Mouse (Mus musculus) C2C12 (cell line): ENCODE measurements around the gene Scn3b. TPM values are rescaled to one million over a fixed set of nuclear protein-coding genes. Genes with fewer than 3 reads are reported as not detected.

Experiments used
- H3K27me3 ChIP-seq: one replicate; pipeline ENCODE4 v1.6.1; 2011; ENCODE audit not compliant: control insufficient read depth, insufficient read depth, insufficient read length
- H3K36me3 ChIP-seq: one replicate; pipeline ENCODE4 v1.6.1; 2011; ENCODE audit not compliant: control insufficient read depth, insufficient read depth
- H3K4me3 ChIP-seq: one replicate; pipeline ENCODE4 v1.5.1; 2011; ENCODE audit warnings: mild to moderate bottlenecking, control low read depth; ENCODE audit not compliant: poor library complexity, insufficient read depth, severe bottlenecking
- H3K79me2 ChIP-seq: one replicate; pipeline ENCODE4 v1.6.1; 2011; ENCODE audit not compliant: control insufficient read depth, insufficient read depth
- H3K79me3 ChIP-seq: one replicate; pipeline ENCODE4 v1.6.1; 2011; ENCODE audit warnings: low read depth, control low read depth
- H3ac ChIP-seq: one replicate; pipeline ENCODE3; 2011; ENCODE audit warnings: low read depth; ENCODE audit not compliant: control insufficient read depth, insufficient read length
- CEBPB ChIP-seq: IDR thresholded peaks from one replicate; pipeline ENCODE4 v1.6.1; 2011; ENCODE audit warnings: low read depth, mild to moderate bottlenecking, control low read depth, moderate library complexity
- CTCF ChIP-seq: IDR thresholded peaks from one replicate; pipeline ENCODE4 v1.5.1; 2011; ENCODE audit not compliant: control insufficient read depth, insufficient read depth, insufficient read length
- FOSL1 ChIP-seq: IDR thresholded peaks from one replicate; pipeline ENCODE4 v1.8.0; 2011; ENCODE audit warnings: mild to moderate bottlenecking, low read length; ENCODE audit not compliant: poor library complexity, insufficient read depth, severe bottlenecking
- MAX ChIP-seq: IDR thresholded peaks from one replicate; pipeline ENCODE4 v1.6.1; 2011; ENCODE audit warnings: mild to moderate bottlenecking, control low read depth
- MYOD1 ChIP-seq: IDR thresholded peaks from one replicate; pipeline ENCODE4 v1.6.1; 2011; ENCODE audit warnings: low read depth; ENCODE audit not compliant: control insufficient read depth, insufficient read length
- MYOG ChIP-seq: IDR thresholded peaks from one replicate; pipeline ENCODE4 v1.6.1; 2011; ENCODE audit not compliant: control insufficient read depth, insufficient read length; ENCODE audit errors: extremely low read depth
- USF1 ChIP-seq: IDR thresholded peaks from one replicate; pipeline ENCODE4 v1.6.1; 2011; ENCODE audit warnings: low read depth, mild to moderate bottlenecking, control low read depth, moderate library complexity
- polyA plus RNA-seq: library from polyadenylated mRNA; unstranded; fragments of >200 nt; fragmentation: generic; extraction: Trizol; gene quantifications from one replicate; pipeline ENCODE4 v1.2.1, GENCODE M21; 2012; ENCODE audit warnings: missing spikeins

Scn3b gene
- polyA plus RNA-seq, 1 experiment = not detected

DNA sequence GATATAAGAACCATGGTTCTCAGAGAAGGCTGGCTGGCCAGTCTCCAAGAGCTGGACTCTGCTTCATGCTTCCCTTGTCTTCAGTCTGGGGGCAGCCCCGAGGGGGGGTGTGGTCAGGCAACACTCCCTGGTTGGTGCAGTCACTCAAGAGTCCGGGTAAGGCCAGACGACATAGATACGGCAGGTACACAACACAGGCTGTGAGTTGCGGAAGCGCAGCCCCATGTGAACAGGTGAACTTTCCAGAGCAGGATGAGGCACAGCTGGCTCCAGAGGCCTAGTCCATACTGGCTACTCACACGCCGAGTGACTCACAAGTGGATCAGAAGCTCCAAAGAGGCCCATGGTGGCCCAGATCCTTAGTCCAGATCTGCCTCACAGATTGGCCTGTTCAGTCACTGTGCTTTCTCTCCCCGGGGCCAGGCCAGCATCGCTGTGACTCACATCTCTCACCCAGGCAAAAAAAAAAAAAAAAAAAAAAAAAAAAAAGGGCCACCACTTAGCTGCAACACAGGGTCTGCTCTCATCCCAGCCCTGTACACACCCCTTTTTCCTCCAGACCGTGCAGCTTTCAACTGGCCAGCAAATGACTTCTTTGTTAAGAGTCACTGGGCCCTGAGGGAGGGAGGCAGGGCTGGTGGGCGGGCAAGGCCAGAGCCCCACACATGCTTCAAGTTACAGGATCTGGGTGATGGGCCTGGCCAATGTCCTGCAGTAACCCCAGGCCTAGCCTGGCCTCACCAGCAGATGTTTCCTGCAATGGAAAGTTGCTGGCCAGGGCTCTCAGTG is 52.1 kb downstream of the Scn3b start:
- TF ChIP-seq MYOD1 (peak; percentile 20), MAX (no peak)
- no peaks in the 10 kb centered on the region for H3K27me3 ChIP-seq
- no peaks in the 10 kb centered on the region for H3K36me3 ChIP-seq
- no peaks in the 10 kb centered on the region for H3K79me3 ChIP-seq
- no peak overlapping the region for H3K4me3 ChIP-seq
- no peak overlapping the region for H3ac ChIP-seq
- no peaks in the 10 kb centered on the region for H3K79me2 ChIP-seq

DNA sequence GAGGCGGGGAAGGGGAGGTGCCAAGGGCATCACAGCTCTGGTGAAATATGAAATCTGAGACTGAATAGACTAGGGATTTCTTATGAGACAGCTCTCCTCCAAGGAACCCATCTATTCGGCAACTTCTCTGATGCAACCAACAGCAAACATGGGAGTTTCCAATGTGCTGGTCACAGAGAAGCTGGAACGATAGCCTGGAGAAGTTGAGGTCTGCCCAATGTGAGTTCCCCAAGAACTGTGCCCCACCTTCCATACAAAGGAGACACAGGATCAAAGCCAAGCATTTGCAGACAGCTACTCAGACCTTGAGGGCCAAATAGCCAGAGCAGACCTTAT is 52.6 kb downstream of the Scn3b start:
- peak; percentile 33 for TF ChIP-seq CEBPB
- TF ChIP-seq MAX = no peak
- Histone ChIP-seq H3K79me3 (no peaks in the 10 kb centered on the region), H3K27me3 (no peaks in the 10 kb centered on the region), H3K36me3 (no peaks in the 10 kb centered on the region), H3K79me2 (no peaks in the 10 kb centered on the region), H3K4me3 (no peak overlapping the region), H3ac (no peak overlapping the region)

DNA sequence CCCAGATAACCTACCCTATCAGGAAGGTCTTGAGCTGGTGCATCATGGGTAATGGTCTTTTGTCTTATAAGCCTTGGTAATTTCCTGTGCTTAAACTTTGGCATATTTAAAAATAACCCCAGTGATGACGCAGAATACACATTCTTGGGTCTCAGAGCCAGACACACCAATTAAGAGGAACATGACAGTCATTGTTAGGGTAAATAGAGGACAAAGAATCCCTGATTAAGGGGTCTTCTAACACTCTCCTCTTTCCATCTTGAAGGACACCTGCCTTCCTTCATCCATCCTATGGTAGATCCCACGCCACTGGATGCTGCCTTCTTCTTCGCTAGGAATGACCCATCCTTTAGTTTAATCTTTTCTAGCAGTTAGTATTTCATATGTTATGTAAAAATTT is 53.4 kb downstream of the Scn3b start:
- no peaks in the 10 kb centered on the region for H3K36me3 ChIP-seq

DNA sequence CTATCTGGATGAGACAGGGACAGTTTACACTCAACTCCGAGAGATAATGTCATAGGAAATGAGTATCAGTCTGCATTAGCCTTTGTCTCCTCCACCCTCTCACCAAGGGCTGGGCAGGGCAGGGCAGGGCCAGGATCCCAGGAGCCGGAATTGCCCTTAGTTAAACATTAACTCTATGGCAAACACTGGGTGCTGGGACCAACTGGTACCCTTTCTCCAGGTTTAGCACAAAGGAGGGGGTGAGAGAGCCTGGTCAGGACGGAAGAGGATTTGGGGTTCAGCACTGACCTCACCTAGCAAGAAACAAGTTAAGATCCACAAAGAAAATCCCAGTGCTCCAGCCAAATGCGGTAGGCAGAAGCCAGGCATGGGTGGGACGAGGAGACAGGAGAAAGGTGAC is 54.2 kb downstream of the Scn3b start:
- Histone ChIP-seq H3K27me3 (no peaks in the 10 kb centered on the region), H3ac (no peak overlapping the region), H3K79me3 (no peaks in the 10 kb centered on the region), H3K4me3 (no peak overlapping the region), H3K36me3 (no peaks in the 10 kb centered on the region), H3K79me2 (no peaks in the 10 kb centered on the region)
- no peak for TF ChIP-seq FOSL1
- TF ChIP-seq CTCF = no peak
- no peak for TF ChIP-seq USF1
- TF ChIP-seq MAX = no peak
- no peak for TF ChIP-seq CEBPB
- TF ChIP-seq MYOD1 = no peak
- TF ChIP-seq MYOG = no peak

More for the DNA sequence above, 53.4 kb downstream of the Scn3b start:
- Histone ChIP-seq H3K27me3 (no peaks in the 10 kb centered on the region), H3K79me2 (no peaks in the 10 kb centered on the region), H3K79me3 (no peaks in the 10 kb centered on the region), H3K4me3 (no peak overlapping the region), H3ac (no peak overlapping the region)
- TF ChIP-seq MYOG = no peak
- TF ChIP-seq USF1 = no peak
- no peak for TF ChIP-seq MAX
- TF ChIP-seq FOSL1 = no peak
- TF ChIP-seq CEBPB = no peak
- no peak for TF ChIP-seq CTCF
- TF ChIP-seq MYOD1 = no peak

DNA sequence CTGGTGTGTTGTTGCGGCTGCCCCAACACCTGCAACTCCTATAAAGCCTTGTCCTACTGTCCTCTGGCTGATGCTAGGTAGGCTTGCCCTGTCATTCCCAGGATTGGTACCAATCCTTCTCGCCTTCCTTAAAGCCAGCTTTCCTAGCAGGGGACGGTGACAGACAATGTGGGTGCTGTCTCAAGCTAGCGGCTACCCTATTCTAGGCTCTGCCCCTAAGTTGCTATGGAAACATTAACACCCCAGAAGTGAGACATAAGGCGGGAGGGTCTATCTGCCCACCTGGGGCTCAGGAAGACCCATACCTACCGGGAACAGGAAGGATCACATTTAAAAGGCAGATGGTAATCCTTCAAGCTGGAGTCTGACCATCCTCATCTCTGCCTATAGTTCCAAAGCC is 54.8 kb downstream of the Scn3b start:
- no peaks in the 10 kb centered on the region for H3K79me2 ChIP-seq
- no peaks in the 10 kb centered on the region for H3K79me3 ChIP-seq
- no peaks in the 10 kb centered on the region for H3K36me3 ChIP-seq
- H3K27me3 ChIP-seq = no peaks in the 10 kb centered on the region
- H3K4me3 ChIP-seq = no peak overlapping the region
- no peak overlapping the region for H3ac ChIP-seq
- TF ChIP-seq CTCF (no peak), MYOD1 (no peak), MYOG (no peak), FOSL1 (no peak), USF1 (no peak), MAX (no peak), CEBPB (no peak)

DNA sequence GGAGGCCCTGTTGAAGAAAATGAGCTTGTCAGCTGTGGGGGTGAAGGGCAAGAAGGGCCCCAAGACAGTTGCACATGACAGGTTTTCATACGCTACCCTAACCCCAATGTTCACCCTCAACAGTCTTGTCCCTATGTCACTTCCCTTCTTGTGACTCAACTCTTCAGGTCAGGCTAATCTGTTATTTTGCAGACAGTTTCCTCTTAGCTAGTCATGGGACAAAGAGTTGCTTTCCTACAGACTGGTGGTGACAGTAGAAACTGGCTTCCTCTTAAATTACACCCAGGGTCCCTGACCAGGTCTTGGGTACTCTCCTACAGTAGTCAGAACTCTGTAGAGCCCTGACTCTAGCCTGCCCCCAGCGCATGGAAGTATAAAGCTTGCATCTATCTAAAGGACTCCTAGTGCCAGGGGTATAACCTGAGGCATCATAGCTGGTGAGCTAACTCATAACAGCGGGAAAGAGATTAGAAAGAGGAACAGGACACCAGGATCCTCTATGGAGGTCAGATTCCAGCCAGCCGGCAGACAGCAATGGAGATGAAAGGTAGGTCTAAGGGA is 55.3 kb downstream of the Scn3b start:
- Histone ChIP-seq H3K36me3 (no peaks in the 10 kb centered on the region), H3ac (no peak overlapping the region), H3K27me3 (no peaks in the 10 kb centered on the region)

More for the DNA sequence above, 55.3 kb downstream of the Scn3b start:
- Histone ChIP-seq H3K79me3 (no peaks in the 10 kb centered on the region), H3K79me2 (no peaks in the 10 kb centered on the region), H3K4me3 (no peak overlapping the region)
- no peak for TF ChIP-seq USF1
- no peak for TF ChIP-seq CTCF
- no peak for TF ChIP-seq MAX
- TF ChIP-seq MYOD1 = no peak
- TF ChIP-seq FOSL1 = no peak
- no peak for TF ChIP-seq MYOG
- no peak for TF ChIP-seq CEBPB
